Mouse (Mus musculus) CH12.LX (cell line): ENCODE results near the gene Mrpl23. TPM values are rescaled to one million over a fixed set of nuclear protein-coding genes. Genes with fewer than 3 reads are reported as not detected.

Experiments used
- DNase-seq: peaks from one replicate; pipeline ENCODE4 v3.0.0-alpha.2; 2013; ENCODE audit errors: extremely low read depth
- H3K27ac ChIP-seq: 2 replicates; pipeline ENCODE4 v1.5.1; 2012; ENCODE audit warnings: low read depth, mild to moderate bottlenecking, control low read depth, moderate library complexity; ENCODE audit not compliant: insufficient read depth
- H3K27me3 ChIP-seq: replicated peaks from 2 replicates; pipeline ENCODE3; 2012; ENCODE audit warnings: inconsistent platforms
- H3K36me3 ChIP-seq, 2 experiments: replicated peaks in 1 of 2; 2 replicates each; pipeline versions ENCODE3 to v1.6.1; 2012; ENCODE audit warnings: inconsistent platforms in 1 of 2, low read length in 1 of 2, mild to moderate bottlenecking in 1 of 2, mixed read lengths in 1 of 2, moderate library complexity in 1 of 2; ENCODE audit not compliant: control insufficient read depth in 1 of 2, insufficient read depth in 1 of 2
- H3K4me1 ChIP-seq, 2 experiments: 2 replicates each; pipeline ENCODE4 v1.6.1; 2012; ENCODE audit warnings: inconsistent platforms in 1 of 2, moderate library complexity in 1 of 2; ENCODE audit not compliant: insufficient read depth in 2 of 2, control insufficient read depth in 1 of 2
- H3K4me2 ChIP-seq: 2 replicates; pipeline ENCODE4 v1.6.1; 2012; ENCODE audit warnings: low read depth, mild to moderate bottlenecking, control low read depth; ENCODE audit not compliant: poor library complexity, insufficient read depth, severe bottlenecking
- H3K4me3 ChIP-seq, 3 experiments: fragments of 150-350 bp in 1 of 3; sonication (generic) in 1 of 3; replicated peaks in 1 of 3; 2 replicates each; pipeline versions ENCODE3 to v1.5.1; 2011 to 2012; ENCODE audit warnings: low read depth in 2 of 3, low read length in 2 of 3, mild to moderate bottlenecking in 2 of 3, moderate library complexity in 2 of 3, control low read depth in 1 of 3, improper control_type of control experiment in 1 of 3, inconsistent platforms in 1 of 3, mixed read lengths in 1 of 3; ENCODE audit not compliant: poor library complexity in 1 of 3
- H3K79me2 ChIP-seq: replicated peaks from 2 replicates; pipeline ENCODE4 v1.6.1; 2012; ENCODE audit warnings: mild to moderate bottlenecking, moderate library complexity; ENCODE audit not compliant: control insufficient read depth, poor library complexity, insufficient read depth, severe bottlenecking; ENCODE audit errors: extremely low read depth
- H3K9ac ChIP-seq: 2 replicates; pipeline ENCODE4 v1.6.1; 2012; ENCODE audit warnings: low read depth, mild to moderate bottlenecking, control low read depth, moderate library complexity; ENCODE audit not compliant: insufficient read depth
- H3K9me3 ChIP-seq: replicated peaks from 2 replicates; pipeline ENCODE3; 2012; ENCODE audit warnings: low read length, inconsistent platforms, mixed read lengths
- ELF1 ChIP-seq: IDR thresholded peaks from 2 replicates; pipeline ENCODE4 v1.6.1; 2014; ENCODE audit warnings: low read depth, mild to moderate bottlenecking, inconsistent platforms, low read length, improper control_type of control experiment
- ETS1 ChIP-seq: conservative IDR thresholded peaks from 2 replicates; pipeline ENCODE4 v1.6.1; 2012; ENCODE audit warnings: low read depth, mild to moderate bottlenecking, inconsistent platforms, low read length, improper control_type of control experiment, moderate library complexity
- IRF4 ChIP-seq: IDR thresholded peaks from 2 replicates; pipeline ENCODE4 v1.6.1; 2014; ENCODE audit warnings: low read depth, mild to moderate bottlenecking, inconsistent platforms, low read length, improper control_type of control experiment
- JUND ChIP-seq: conservative IDR thresholded peaks from 2 replicates; pipeline ENCODE4 v1.6.1; 2011; ENCODE audit warnings: low read depth, low read length, improper control_type of control experiment
- KAT2A ChIP-seq: IDR thresholded peaks from 2 replicates; pipeline ENCODE4 v1.6.1; 2012; ENCODE audit warnings: low read length, improper control_type of control experiment, inconsistent platforms; ENCODE audit not compliant: insufficient replicate concordance
- MXI1 ChIP-seq: IDR thresholded peaks from 2 replicates; pipeline ENCODE4 v1.6.1; 2011; ENCODE audit warnings: mild to moderate bottlenecking, low read depth, low read length, improper control_type of control experiment
- NELFE ChIP-seq: IDR thresholded peaks from 2 replicates; pipeline ENCODE4 v1.6.1; 2011; ENCODE audit warnings: low read depth, low read length, improper control_type of control experiment
- PAX5 ChIP-seq: IDR thresholded peaks from 2 replicates; pipeline ENCODE4 v1.6.1; 2012; ENCODE audit warnings: low read length, inconsistent platforms, mixed read lengths
- POLR2A ChIP-seq: IDR thresholded peaks from 2 replicates; pipeline ENCODE4 v1.6.1; 2011; ENCODE audit warnings: low read depth, mild to moderate bottlenecking, improper control_type of control experiment, low read length
- POLR2AphosphoS2 ChIP-seq: IDR thresholded peaks from 2 replicates; pipeline ENCODE4 v1.6.1; 2011; ENCODE audit warnings: low read depth, low read length, improper control_type of control experiment
- RAD21 ChIP-seq: IDR thresholded peaks from 2 replicates; pipeline ENCODE4 v1.6.1; 2011; ENCODE audit warnings: low read depth, mild to moderate bottlenecking, low read length, improper control_type of control experiment, moderate library complexity
- RCOR1 ChIP-seq: conservative IDR thresholded peaks from 2 replicates; pipeline ENCODE4 v1.6.1; 2012; ENCODE audit warnings: low read depth, mild to moderate bottlenecking, inconsistent platforms, low read length, improper control_type of control experiment
- SMC3 ChIP-seq: IDR thresholded peaks from 2 replicates; pipeline ENCODE4 v1.6.1; 2011; ENCODE audit warnings: low read depth, low read length, improper control_type of control experiment
- TBP ChIP-seq: conservative IDR thresholded peaks from 2 replicates; pipeline ENCODE4 v1.6.1; 2011; ENCODE audit warnings: low read depth, low read length, improper control_type of control experiment
- USF1 ChIP-seq: IDR thresholded peaks from 2 replicates; pipeline ENCODE4 v1.6.1; 2014; ENCODE audit warnings: low read depth, mild to moderate bottlenecking, inconsistent platforms, low read length, improper control_type of control experiment
- ZKSCAN1 ChIP-seq: IDR thresholded peaks from 2 replicates; pipeline ENCODE4 v1.6.1; 2012; ENCODE audit warnings: low read depth, inconsistent platforms, low read length, improper control_type of control experiment, borderline replicate concordance
- ZMIZ1 ChIP-seq: IDR thresholded peaks from 2 replicates; pipeline ENCODE4 v1.6.1; 2012; ENCODE audit warnings: low read depth, mild to moderate bottlenecking, inconsistent platforms, low read length, improper control_type of control experiment
- ZNF384 ChIP-seq: IDR thresholded peaks from 2 replicates; pipeline ENCODE4 v1.6.1; 2012; ENCODE audit warnings: low read depth, low read length, improper control_type of control experiment, inconsistent platforms
- dilution Hi-C: fragments of 300-500 bp; cut with MboI; formaldehyde crosslinking; loops from 2 replicates; pipeline ENCODE4 v1.14.3; 2020; ENCODE audit warnings: low sequenced_read_pairs; ENCODE audit not compliant: extremely low pct_unique_long_range_greater_than_20kb, extremely low pct_ligation_motif_present
- in situ Hi-C: fragments of 300-500 bp; cut with MboI; formaldehyde crosslinking; loops from 3 replicates; pipeline ENCODE4 v1.14.3; 2019; ENCODE audit warnings: low sequenced_read_pairs, low pct_ligation_motif_present, low pct_unique_long_range_greater_than_20kb, mixed read lengths
- polyA plus RNA-seq: library from polyadenylated mRNA; unstranded; fragments of >175 nt; gene quantifications from 2 replicates; pipeline ENCODE4 v1.2.1, GENCODE M21; 2012; ENCODE audit warnings: low read depth; ENCODE audit not compliant: insufficient read length
- total RNA-seq, 2 experiments: library from RNA; depleted of rRNA; stranded (reverse); fragments of 300-350 nt in 1 of 2; fragments of >200 nt in 1 of 2; gene quantifications; 2 replicates each; pipeline ENCODE4 v1.2.3; 2012 to 2014

Gene Mrpl23
- total and polyA plus RNA-seq, 3 experiments = 8.3 to 71.2 (median 70.8) TPM

- in situ Hi-C loops (no loop called here), dilution Hi-C loops (no loop called here)
- no peak overlapping the region for H3K4me2 ChIP-seq
- no peaks in the 10 kb centered on the region for H3K36me3 ChIP-seq
- no peak overlapping the region for H3K9ac ChIP-seq
- no peak overlapping the region for H3K4me3 ChIP-seq
- H3K79me2 ChIP-seq = no peaks in the 10 kb centered on the region
- no peak for DNase-seq
- H3K9me3 ChIP-seq = no peaks in the 10 kb centered on the region
- peaks cover 82% of the 10 kb centered on the region for H3K27me3 ChIP-seq
- H3K4me1 ChIP-seq = peaks cover 0 to 2% of the 10 kb centered on the region in 2 experiments; a peak in 1 of 4 replicates
- no peak overlapping the region for H3K27ac ChIP-seq
- TF ChIP-seq ZMIZ1 (no peak), IRF4 (no peak), KAT2A (no peak), RAD21 (no peak), ETS1 (no peak), NELFE (no peak), ZKSCAN1 (no peak), USF1 (no peak), POLR2A (no peak), ZNF384 (no peak), SMC3 (no peak), JUND (no peak), RCOR1 (no peak), POLR2AphosphoS2 (no peak), PAX5 (no peak), TBP (no peak), MXI1 (no peak)
- TF ChIP-seq, all 38 proteins: peak for 0
Measured at GRCm38 (mm10) chr7:142576472-142577326, 44.2 kb downstream of the Mrpl23 start.

GRCm38 (mm10) chr7:142577806-142578423, 45.4 kb downstream of the Mrpl23 start:
- TF ChIP-seq ELF1 (no peak), ZNF384 (no peak), NELFE (no peak), ZKSCAN1 (no peak), USF1 (no peak), SMC3 (no peak), PAX5 (no peak), IRF4 (no peak)
- in situ Hi-C loops = no loop called here
- Histone ChIP-seq H3K9me3 (no peaks in the 10 kb centered on the region), H3K9ac (no peak overlapping the region), H3K4me1 (peaks cover 0 to 2% of the 10 kb centered on the region in 2 experiments; a peak in 1 of 4 replicates), H3K27ac (no peak overlapping the region), H3K4me3 (no peak overlapping the region), H3K79me2 (no peaks in the 10 kb centered on the region), H3K27me3 (peaks cover 80% of the 10 kb centered on the region), H3K4me2 (no peak overlapping the region), H3K36me3 (no peaks in the 10 kb centered on the region)
- DNase-seq = no peak
- dilution Hi-C loops = no loop called here
